Mouse (Mus musculus) CH12.LX (cell line): ENCODE data around the gene Pitpnm2.

ENCODE experiments used
- CHD2 ChIP-seq: IDR thresholded peaks from 2 replicates; pipeline ENCODE4 v1.6.1; 2011; ENCODE audit warnings: low read length, improper control_type of control experiment
- CTCF ChIP-seq, 2 experiments: IDR thresholded peaks in 1 of 2; conservative IDR thresholded peaks in 1 of 2; 2 replicates each; pipeline ENCODE4 v1.5.1; 2011 to 2012; ENCODE audit warnings: low read depth in 2 of 2, low read length in 2 of 2, improper control_type of control experiment in 1 of 2, inconsistent platforms in 1 of 2, mild to moderate bottlenecking in 1 of 2, moderate library complexity in 1 of 2
- JUND ChIP-seq: conservative IDR thresholded peaks from 2 replicates; pipeline ENCODE4 v1.6.1; 2011; ENCODE audit warnings: low read depth, low read length, improper control_type of control experiment
- KAT2A ChIP-seq: IDR thresholded peaks from 2 replicates; pipeline ENCODE4 v1.6.1; 2012; ENCODE audit warnings: low read length, improper control_type of control experiment, inconsistent platforms; ENCODE audit not compliant: insufficient replicate concordance
- MAFK ChIP-seq: IDR thresholded peaks from 2 replicates; pipeline ENCODE4 v1.6.1; 2011; ENCODE audit warnings: low read length, improper control_type of control experiment; ENCODE audit not compliant: insufficient replicate concordance
- MEF2A ChIP-seq: IDR thresholded peaks from 2 replicates; pipeline ENCODE4 v1.6.1; 2014; ENCODE audit warnings: low read depth, mild to moderate bottlenecking, inconsistent platforms, low read length, improper control_type of control experiment, borderline replicate concordance
- MXI1 ChIP-seq: IDR thresholded peaks from 2 replicates; pipeline ENCODE4 v1.6.1; 2011; ENCODE audit warnings: mild to moderate bottlenecking, low read depth, low read length, improper control_type of control experiment
- MYC ChIP-seq: IDR thresholded peaks from 2 replicates; pipeline ENCODE4 v1.6.1; 2011; ENCODE audit warnings: low read depth, mild to moderate bottlenecking, improper control_type of control experiment, low read length
- POLR2A ChIP-seq: IDR thresholded peaks from 2 replicates; pipeline ENCODE4 v1.6.1; 2011; ENCODE audit warnings: low read depth, mild to moderate bottlenecking, improper control_type of control experiment, low read length
- USF1 ChIP-seq: IDR thresholded peaks from 2 replicates; pipeline ENCODE4 v1.6.1; 2014; ENCODE audit warnings: low read depth, mild to moderate bottlenecking, inconsistent platforms, low read length, improper control_type of control experiment
- ZC3H11A ChIP-seq: IDR thresholded peaks from 2 replicates; pipeline ENCODE4 v1.6.1; 2012; ENCODE audit warnings: low read depth, mild to moderate bottlenecking, inconsistent platforms, low read length, improper control_type of control experiment
- ZKSCAN1 ChIP-seq: IDR thresholded peaks from 2 replicates; pipeline ENCODE4 v1.6.1; 2012; ENCODE audit warnings: low read depth, inconsistent platforms, low read length, improper control_type of control experiment, borderline replicate concordance
- ZMIZ1 ChIP-seq: IDR thresholded peaks from 2 replicates; pipeline ENCODE4 v1.6.1; 2012; ENCODE audit warnings: low read depth, mild to moderate bottlenecking, inconsistent platforms, low read length, improper control_type of control experiment

GRCm38 (mm10) chr5:124076559-124076958 is 173.0 kb downstream of the Pitpnm2 start:
- TF ChIP-seq CTCF (conservative IDR thresholded peaks at IDR 0.05 in 1 of 2, IDR thresholded peaks at IDR 0.05 in 1 of 2; ENCODE audit: low read depth in 2 of 2, low read length in 2 of 2) = no peak
- TF ChIP-seq MEF2A = no peak
- TF ChIP-seq CHD2 = no peak
- TF ChIP-seq MXI1 = no peak
- TF ChIP-seq USF1 = no peak
- TF ChIP-seq ZMIZ1 = no peak
- no peak for TF ChIP-seq POLR2A
- no peak for TF ChIP-seq MAFK
- no peak for TF ChIP-seq JUND
- TF ChIP-seq MYC = no peak
- TF ChIP-seq ZKSCAN1 = no peak
- TF ChIP-seq ZC3H11A = no peak
- no peak for TF ChIP-seq KAT2A
